Mouse (Mus musculus) spleen, adult 10 weeks (tissue): ENCODE data around the gene Cox7a2l. TPM values are rescaled to one million over a fixed set of nuclear protein-coding genes. Genes with fewer than 3 reads are reported as not detected.

Source experiments
- polyA plus RNA-seq: library from polyadenylated mRNA; stranded (reverse); fragments of 350-450 nt; fragmentation: Illumina TruSeq; extraction: RNeasy Lipid Tissue Mini Kit (QIAGEN cat#74804); gene quantifications from one replicate; pipeline ENCODE4 v1.2.3, GENCODE M21; 2015; ENCODE audit warnings: low replicate concordance; ENCODE audit not compliant: insufficient read depth

Cox7a2l gene
- 451 TPM for polyA plus RNA-seq

DNA sequence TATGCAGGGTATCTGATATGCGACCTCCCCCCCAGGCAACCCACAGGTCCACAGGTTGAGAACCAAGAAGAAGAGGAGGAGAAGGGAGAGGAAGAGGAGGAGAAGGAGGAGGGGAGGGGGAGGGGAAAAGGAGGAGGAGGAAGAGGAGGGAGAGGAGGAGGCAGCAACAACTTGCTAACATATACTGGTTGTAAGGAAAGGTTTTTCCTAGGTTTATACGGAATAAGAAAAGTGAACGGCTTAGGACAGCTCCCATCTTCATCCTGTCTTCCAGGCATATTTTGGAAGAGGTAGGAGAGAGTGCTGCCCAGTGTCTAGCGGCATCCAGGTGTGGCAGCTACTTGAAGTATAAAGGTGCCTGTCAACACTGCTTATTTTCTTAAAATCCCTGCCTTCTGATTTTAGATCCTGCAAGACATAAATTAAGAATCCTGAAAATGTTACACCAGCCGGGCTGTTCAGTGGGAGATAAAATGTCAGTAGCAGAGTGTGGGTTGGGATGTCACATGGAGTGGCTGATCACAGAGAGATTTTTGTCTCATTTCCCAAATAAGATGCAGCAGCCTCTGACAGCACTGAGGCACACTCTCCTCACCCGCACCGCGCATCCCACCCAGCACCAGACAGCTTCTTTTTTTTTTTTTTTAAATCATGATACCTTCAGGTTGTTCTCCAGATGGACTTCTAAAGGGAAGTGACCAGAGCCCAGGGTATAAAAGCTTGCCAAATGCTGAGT, at the start of gene Cox7a2l:
Gene Cox7a2l, minus strand, starts transcription at position 51 of the 736 bp plus-strand sequence.

Other genes starting within 250 kb of the Cox7a2l start
- gene Eml4, start 166.4 kb downstream of the Cox7a2l start, polyA plus RNA-seq, result 86.9 TPM
- 0.91 TPM for gene Kcng3, start 114.6 kb upstream of the Cox7a2l start, polyA plus RNA-seq
- 32.6 TPM for gene Mta3, start 188.8 kb upstream of the Cox7a2l start, polyA plus RNA-seq